Mouse (Mus musculus): ENCODE results near the gene Wbp1l. TPM values are rescaled to one million over a fixed set of nuclear protein-coding genes. Genes with fewer than 3 reads are reported as not detected.

Wbp1l gene
- total and polyA plus RNA-seq, 3 experiments: 31.9 to 52.9 (median 41.5) TPM

- Histone ChIP-seq H3K4me3 (ENCODE audit: low read depth, low read length) (no peak overlapping the region), H3K9me3 (replicated peaks) (no peaks in the 10 kb centered on the region), H3K36me3 (replicated peaks) (peaks cover 8% of the 10 kb centered on the region), H3K4me1 (ENCODE audit: insufficient read depth, low read depth, low read length) (peaks cover 28% of the 10 kb centered on the region), H3K27me3 (ENCODE audit: insufficient read depth, low read length) (peaks cover 33% of the 10 kb centered on the region)
- ATAC-seq (ENCODE audit: extremely low read depth, insufficient number of reproducible peaks, low FRiP score, poor library complexity, severe bottlenecking) (no peak), DNase-seq (ENCODE audit: low spot score) (no peak)
- no peak for TF ChIP-seq CTCF (IDR thresholded peaks at IDR 0.05; ENCODE audit: low read depth, low read length)
Observed at GRCm38 (mm10) chr19:46705779-46706495, 107.1 kb downstream of the Wbp1l start.

- H3K36me3 ChIP-seq (replicated peaks): peaks cover 2% of the 10 kb centered on the region
- no peak overlapping the region for H3K4me3 ChIP-seq (ENCODE audit: low read depth, low read length)
- no peaks in the 10 kb centered on the region for H3K9me3 ChIP-seq (replicated peaks)
- peaks cover 28% of the 10 kb centered on the region for H3K4me1 ChIP-seq (ENCODE audit: insufficient read depth, low read depth, low read length)
- ATAC-seq (ENCODE audit: extremely low read depth, insufficient number of reproducible peaks, low FRiP score, poor library complexity, severe bottlenecking): no peak
- no peak for DNase-seq (ENCODE audit: low spot score)
- H3K27me3 ChIP-seq (ENCODE audit: insufficient read depth, low read length): peaks cover 34% of the 10 kb centered on the region
- TF ChIP-seq GATA1 (IDR thresholded peaks at IDR 0.05; ENCODE audit: borderline replicate concordance, low read length): no peak
- no peak for TF ChIP-seq POLR2AphosphoS5 (IDR thresholded peaks at IDR 0.05; ENCODE audit: insufficient replicate concordance, low read depth, low read length)
- TF ChIP-seq TAL1 (conservative IDR thresholded peaks at IDR 0.05; ENCODE audit: low read depth, low read length): no peak
- no peak for TF ChIP-seq CTCF (IDR thresholded peaks at IDR 0.05; ENCODE audit: low read depth, low read length)
- TF ChIP-seq GATA2 (IDR thresholded peaks at IDR 0.05; ENCODE audit: borderline replicate concordance, low read depth, low read length): no peak
Observed at GRCm38 (mm10) chr19:46706540-46707295, 107.8 kb downstream of the Wbp1l start.

Other genes with a start within 250 kb of the Wbp1l start
- not detected in 2 replicates for gene 2310034G01Rik, start 248.8 kb upstream of the Wbp1l start, total RNA-seq (2014; fragmentation: Nextera tagmentation)
- not detected in 2 replicates for gene 2310034G01Rik, start 248.8 kb upstream of the Wbp1l start, total RNA-seq (2017)
- not detected in 2 replicates for gene 2310034G01Rik, start 248.8 kb upstream of the Wbp1l start, polyA plus RNA-seq (2012)
- gene Actr1a, start 203.3 kb upstream of the Wbp1l start, total RNA-seq (2014; fragmentation: Nextera tagmentation): 75.4 and 92.4 TPM in 2 replicates
- 84.5 and 85.6 TPM in 2 replicates for gene Actr1a, start 203.3 kb upstream of the Wbp1l start, total RNA-seq (2017)
- gene Actr1a, start 203.3 kb upstream of the Wbp1l start, polyA plus RNA-seq (2012): 19.1 and 24.3 TPM in 2 replicates
- 25.7 and 30.1 TPM in 2 replicates for gene Sufu, start 202.2 kb upstream of the Wbp1l start, total RNA-seq (2014; fragmentation: Nextera tagmentation)
- 5.0 and 5.1 TPM in 2 replicates for gene Sufu, start 202.2 kb upstream of the Wbp1l start, total RNA-seq (2017)
- gene Sufu, start 202.2 kb upstream of the Wbp1l start, polyA plus RNA-seq (2012): 31.8 and 38.3 TPM in 2 replicates
- 22.7 and 29.9 TPM in 2 replicates for gene Trim8, start 97.4 kb upstream of the Wbp1l start, total RNA-seq (2014; fragmentation: Nextera tagmentation)
- gene Trim8, start 97.4 kb upstream of the Wbp1l start, total RNA-seq (2017): 20.3 and 25.3 TPM in 2 replicates
- gene Trim8, start 97.4 kb upstream of the Wbp1l start, polyA plus RNA-seq (2012): 64.5 and 66.0 TPM in 2 replicates
- 5.2 and 12.0 TPM in 2 replicates for gene Arl3, start 25.9 kb upstream of the Wbp1l start, total RNA-seq (2014; fragmentation: Nextera tagmentation)
- 16.4 and 18.9 TPM in 2 replicates for gene Arl3, start 25.9 kb upstream of the Wbp1l start, total RNA-seq (2017)
- 6.6 and 7.9 TPM in 2 replicates for gene Arl3, start 25.9 kb upstream of the Wbp1l start, polyA plus RNA-seq (2012)
- 0.83 and 5.9 TPM in 2 replicates for gene Sfxn2, start 25.7 kb upstream of the Wbp1l start, total RNA-seq (2014; fragmentation: Nextera tagmentation)
- 2.3 and 2.8 TPM in 2 replicates for gene Sfxn2, start 25.7 kb upstream of the Wbp1l start, total RNA-seq (2017)
- 0.74 and 1.6 TPM in 2 replicates for gene Sfxn2, start 25.7 kb upstream of the Wbp1l start, polyA plus RNA-seq (2012)
- gene Cyp17a1, start 74.1 kb downstream of the Wbp1l start, total RNA-seq (2014; fragmentation: Nextera tagmentation): not detected in 2 replicates
- 0.06 and 0.22 TPM in 2 replicates for gene Cyp17a1, start 74.1 kb downstream of the Wbp1l start, total RNA-seq (2017)
- gene Cyp17a1, start 74.1 kb downstream of the Wbp1l start, polyA plus RNA-seq (2012): not detected in 2 replicates
- gene Borcs7, start 90.8 kb downstream of the Wbp1l start, total RNA-seq (2014; fragmentation: Nextera tagmentation): 6.5 and 9.5 TPM in 2 replicates
- gene Borcs7, start 90.8 kb downstream of the Wbp1l start, total RNA-seq (2017): 4.4 and 5.1 TPM in 2 replicates
- 0.88 and 1.5 TPM in 2 replicates for gene Borcs7, start 90.8 kb downstream of the Wbp1l start, polyA plus RNA-seq (2012)
- gene As3mt, start 108.4 kb downstream of the Wbp1l start, total RNA-seq (2014; fragmentation: Nextera tagmentation): not detected in 2 replicates
- gene As3mt, start 108.4 kb downstream of the Wbp1l start, total RNA-seq (2017): 0.17 and 0.49 TPM in 2 replicates
- not detected in 2 replicates for gene As3mt, start 108.4 kb downstream of the Wbp1l start, polyA plus RNA-seq (2012)
- 67.6 and 68.1 TPM in 2 replicates for gene Cnnm2, start 162.5 kb downstream of the Wbp1l start, total RNA-seq (2014; fragmentation: Nextera tagmentation)
- 16.2 and 16.7 TPM in 2 replicates for gene Cnnm2, start 162.5 kb downstream of the Wbp1l start, total RNA-seq (2017)
- gene Cnnm2, start 162.5 kb downstream of the Wbp1l start, polyA plus RNA-seq (2012): 20.7 and 27.1 TPM in 2 replicates

All from G1E (cell line).